Mouse (Mus musculus) ES-E14 (cell line): ENCODE data around the gene Lpin3. TPM values are rescaled to one million over a fixed set of nuclear protein-coding genes. Genes with fewer than 3 reads are reported as not detected.

ENCODE experiments used
- DNase-seq: peaks from one replicate; pipeline ENCODE4 v3.0.0-alpha.2; 2013; ENCODE audit warnings: low read depth, low spot score
- H3K27ac ChIP-seq: 2 replicates; pipeline ENCODE4 v1.5.1; 2012; ENCODE audit warnings: low read depth, mild to moderate bottlenecking, low read length, moderate library complexity, mixed read lengths; ENCODE audit not compliant: poor library complexity, insufficient read depth, severe bottlenecking
- H3K36me3 ChIP-seq: 2 replicates; pipeline ENCODE4 v1.6.1; 2012; ENCODE audit warnings: mild to moderate bottlenecking, low read length, moderate library complexity, mixed read lengths; ENCODE audit not compliant: control insufficient read depth, poor library complexity, insufficient read depth, severe bottlenecking
- H3K4me1 ChIP-seq, 2 experiments: fragments of 150-350 bp in 1 of 2; sonication (generic) in 1 of 2; 2 replicates each; pipeline ENCODE4 v1.6.1; 2012; ENCODE audit warnings: low read length in 2 of 2, mild to moderate bottlenecking in 1 of 2, mixed read lengths in 1 of 2; ENCODE audit not compliant: control insufficient read depth in 2 of 2, insufficient read depth in 2 of 2, poor library complexity in 1 of 2
- H3K4me3 ChIP-seq, 2 experiments: fragments of 150-350 bp in 1 of 2; sonication (generic) in 1 of 2; 2 replicates each; pipeline ENCODE4 v1.5.1; 2012; ENCODE audit warnings: low read length in 2 of 2, low read depth in 1 of 2, mild to moderate bottlenecking in 1 of 2, mixed read lengths in 1 of 2; ENCODE audit not compliant: insufficient read depth in 1 of 2, poor library complexity in 1 of 2, severe bottlenecking in 1 of 2
- H3K9ac ChIP-seq: 2 replicates; pipeline ENCODE4 v1.6.1; 2012; ENCODE audit warnings: low read depth, mild to moderate bottlenecking, low read length, mixed read lengths; ENCODE audit not compliant: poor library complexity, insufficient read depth, severe bottlenecking
- H3K9me3 ChIP-seq: fragments of 150-350 bp; sonication (generic); 2 replicates; pipeline ENCODE4 v1.6.1; 2012; ENCODE audit warnings: low read depth, mild to moderate bottlenecking, low read length; ENCODE audit not compliant: control insufficient read depth, insufficient read depth
- CHD2 ChIP-seq: IDR thresholded peaks from 2 replicates; pipeline ENCODE4 v1.6.1; 2014; ENCODE audit warnings: mild to moderate bottlenecking, low read depth, low read length, inconsistent platforms
- HCFC1 ChIP-seq: IDR thresholded peaks from 2 replicates; pipeline ENCODE4 v1.6.1; 2012; ENCODE audit warnings: low read length, inconsistent platforms, borderline replicate concordance; ENCODE audit not compliant: insufficient read depth
- MAFK ChIP-seq: IDR thresholded peaks from 2 replicates; pipeline ENCODE4 v1.6.1; 2014; ENCODE audit warnings: mild to moderate bottlenecking, low read depth, low read length, inconsistent platforms; ENCODE audit not compliant: insufficient read depth
- ZC3H11A ChIP-seq: IDR thresholded peaks from 2 replicates; pipeline ENCODE4 v1.6.1; 2012; ENCODE audit warnings: low read depth, mild to moderate bottlenecking, inconsistent platforms, low read length, borderline replicate concordance
- ZNF384 ChIP-seq: IDR thresholded peaks from 2 replicates; pipeline ENCODE4 v1.6.1; 2012; ENCODE audit warnings: low read depth, low read length, inconsistent platforms
- in situ Hi-C, 2 experiments: fragments of 600-800 bp; cut with MboI; formaldehyde crosslinking; loops; one replicate each; pipeline ENCODE4 v1.15.1; 2025; ENCODE audit warnings: low sequenced_read_pairs in 2 of 2, inconsistent platforms in 1 of 2; ENCODE audit not compliant: unreplicated experiment in 2 of 2
- total RNA-seq: library from RNA; depleted of rRNA; stranded (reverse); fragments of 300-350 nt; gene quantifications from 2 replicates; pipeline ENCODE4 v1.2.3, GENCODE M21; 2012

Lpin3 gene
- total RNA-seq, 1 experiment = 7.2 TPM

GRCm38 (mm10) chr2:160912231-160912671 lies 31.8 kb downstream of the Lpin3 start, which contains the start of gene Emilin3:
TSS of gene Emilin3 (minus strand) at chr2:160912328.
- H3K27ac ChIP-seq = no peak within 1 kb of the TSS
- peak within 1 kb of the TSS; percentile 73 for H3K9ac ChIP-seq
- H3K9me3 ChIP-seq = no peaks in the 10 kb centered on the region
- DNase-seq = no peak
- no peaks in the 10 kb centered on the region for H3K36me3 ChIP-seq
- TF ChIP-seq ZC3H11A (no peak), CHD2 (no peak), MAFK (no peak), ZNF384 (no peak), HCFC1 (no peak)
- H3K4me3 ChIP-seq = peak within 1 kb of the TSS; percentile 52 to 85; a peak in 3 of 4 replicates
- in situ Hi-C loops = no loop called here
- H3K4me1 ChIP-seq = peaks cover 0 to 6% of the 10 kb centered on the region in 2 experiments; a peak in 2 of 4 replicates

GRCm38 (mm10) chr2:160914656-160915055 lies 34.2 kb downstream of the Lpin3 start:
- H3K4me3 ChIP-seq = no peak overlapping the region
- H3K4me1 ChIP-seq = peaks cover 0 to 6% of the 10 kb centered on the region in 2 experiments; a peak in 1 of 4 replicates
- H3K36me3 ChIP-seq = no peaks in the 10 kb centered on the region
- in situ Hi-C loops = no loop called here
- TF ChIP-seq ZNF384 = no peak
- no peak overlapping the region for H3K9ac ChIP-seq
- no peak overlapping the region for H3K27ac ChIP-seq
- no peaks in the 10 kb centered on the region for H3K9me3 ChIP-seq
- DNase-seq = no peak

DNA sequence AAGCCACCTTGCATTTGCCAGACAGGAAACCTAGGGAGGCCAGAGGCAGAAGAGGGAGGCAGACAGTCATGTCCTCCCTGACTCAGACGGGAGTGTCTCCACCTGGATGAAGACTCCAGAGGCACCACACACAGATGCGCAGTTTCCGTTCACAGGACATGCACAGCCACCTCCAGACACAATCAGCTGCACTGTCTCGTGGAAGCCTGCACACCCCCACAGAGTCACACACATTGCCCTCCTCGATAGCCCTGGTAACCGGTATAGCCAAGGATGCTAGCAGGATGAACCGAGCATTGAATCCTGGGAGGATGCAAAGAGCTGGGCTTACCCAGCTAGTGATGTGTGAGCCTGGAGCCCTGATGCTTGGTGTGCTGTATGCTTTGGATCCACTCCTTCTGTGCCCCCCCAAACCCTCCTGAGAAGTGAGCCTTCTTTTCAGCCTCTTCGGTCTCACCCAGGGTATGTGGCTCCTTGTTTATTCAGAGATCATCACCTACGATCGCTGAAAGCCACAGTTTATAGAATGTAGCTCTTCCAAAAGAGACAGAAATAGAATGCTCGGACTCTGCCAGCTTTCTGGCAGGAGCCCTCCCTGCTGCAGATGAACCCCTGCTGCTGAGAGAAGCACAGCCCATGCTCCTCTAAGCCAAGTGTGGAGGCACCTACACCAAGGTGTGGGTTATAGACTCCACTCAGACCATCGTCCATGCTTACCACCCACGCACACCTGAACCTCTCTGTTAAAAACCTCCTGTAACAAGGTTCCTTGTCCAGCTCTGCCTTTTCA lies 35.5 kb downstream of the Lpin3 start:
- Histone ChIP-seq H3K9ac (no peak overlapping the region), H3K4me3 (no peak overlapping the region), H3K4me1 (peaks cover 0 to 6% of the 10 kb centered on the region in 2 experiments; a peak in 1 of 4 replicates), H3K27ac (no peak overlapping the region), H3K36me3 (no peaks in the 10 kb centered on the region), H3K9me3 (no peaks in the 10 kb centered on the region)
- in situ Hi-C loops = no loop called here
- DNase-seq = no peak
- TF ChIP-seq ZNF384 = no peak
- TF ChIP-seq ZC3H11A = no peak
- no peak for TF ChIP-seq MAFK
- no peak for TF ChIP-seq HCFC1
- no peak for TF ChIP-seq CHD2

GRCm38 (mm10) chr2:160916714-160917113 lies 36.2 kb downstream of the Lpin3 start:
- Histone ChIP-seq H3K9me3 (no peaks in the 10 kb centered on the region), H3K9ac (no peak overlapping the region), H3K4me1 (0 out of 4 replicates have a peak, but pooled peaks cover 0 to 2% of the 10 kb centered on the region in 2 experiments), H3K27ac (no peak overlapping the region), H3K4me3 (no peak overlapping the region), H3K36me3 (no peaks in the 10 kb centered on the region)
- DNase-seq = no peak
- in situ Hi-C loops = no loop called here
- TF ChIP-seq ZC3H11A = no peak
- no peak for TF ChIP-seq CHD2
- TF ChIP-seq ZNF384 = no peak
- TF ChIP-seq HCFC1 = no peak
- no peak for TF ChIP-seq MAFK
